Mouse (Mus musculus): Measurements from ENCODE around the gene Olfr748. TPM values are rescaled to one million over a fixed set of nuclear protein-coding genes. Genes with fewer than 3 reads are reported as not detected.
"Not testable (repeated sequence)": the region's sequence is repeated elsewhere in the genome, so short reads cannot be mapped to it uniquely, and the experiment has no call there.

The Olfr748 gene
- total RNA-seq (2014; fragmentation: Nextera tagmentation), result not detected in 2 replicates
- not detected in 2 replicates for total RNA-seq (2017)

GRCm38 (mm10) chr14:50707073-50707472, at the start of gene Olfr748:
TSS of gene Olfr748 (plus strand) at chr14:50707373.
- no peak for ATAC-seq (replicated peaks; ENCODE audit: poor library complexity, severe bottlenecking)

GRCm38 (mm10) chr14:50693106-50693505, 14.1 kb upstream of the Olfr748 start, which contains the start of gene Olfr747:
TSS of gene Olfr747 (minus strand) at chr14:50693206.
- no peak for ATAC-seq (replicated peaks; ENCODE audit: poor library complexity, severe bottlenecking)

GRCm38 (mm10) chr14:50719875-50720274, 12.7 kb downstream of the Olfr748 start:
- ATAC-seq (replicated peaks; ENCODE audit: poor library complexity, severe bottlenecking), result not testable (repeated sequence)

GRCm38 (mm10) chr14:50722371-50722770, 15.2 kb downstream of the Olfr748 start:
- not testable (repeated sequence) for ATAC-seq (replicated peaks; ENCODE audit: poor library complexity, severe bottlenecking)

DNA sequence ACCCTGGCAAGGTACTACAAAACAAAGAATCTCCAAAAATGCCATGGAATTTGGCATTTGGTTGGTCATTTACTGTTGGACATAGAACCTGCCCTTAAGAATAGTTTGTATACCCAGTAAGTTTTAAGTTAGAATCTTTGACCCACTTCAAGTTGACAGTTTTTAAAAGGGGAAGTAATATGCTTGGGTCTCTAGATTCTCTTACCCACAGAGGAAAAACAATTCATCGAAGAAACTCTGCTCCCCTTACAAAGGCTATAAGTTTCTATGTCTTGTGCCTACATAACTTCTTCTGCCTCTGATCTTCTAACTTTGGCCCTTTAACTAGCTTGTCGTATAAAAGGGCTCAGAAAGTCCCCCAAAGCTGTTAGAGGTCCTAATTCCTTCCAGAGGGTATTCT, 33.2 kb downstream of the Olfr748 start:
- ATAC-seq (replicated peaks; ENCODE audit: poor library complexity, severe bottlenecking), result no peak

DNA sequence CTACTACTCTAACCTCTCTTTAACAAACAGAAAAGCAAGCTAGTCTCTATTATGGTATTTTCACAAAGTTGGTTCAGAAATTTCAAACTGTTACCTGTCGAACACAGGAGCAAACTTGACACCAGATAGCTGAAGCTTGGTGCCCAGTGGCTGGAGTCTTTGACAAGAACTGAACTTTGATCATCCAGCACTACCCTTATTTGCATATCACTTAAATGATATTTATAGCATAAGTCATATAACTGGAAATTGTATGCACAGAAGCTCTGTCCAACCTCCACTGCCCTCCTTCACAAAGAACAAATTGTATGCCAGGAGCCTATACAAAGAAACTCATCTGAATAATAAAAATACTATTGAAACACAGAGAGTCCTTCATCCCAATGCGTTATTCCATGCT, 34.4 kb downstream of the Olfr748 start:
- no peak for ATAC-seq (replicated peaks; ENCODE audit: poor library complexity, severe bottlenecking)

DNA sequence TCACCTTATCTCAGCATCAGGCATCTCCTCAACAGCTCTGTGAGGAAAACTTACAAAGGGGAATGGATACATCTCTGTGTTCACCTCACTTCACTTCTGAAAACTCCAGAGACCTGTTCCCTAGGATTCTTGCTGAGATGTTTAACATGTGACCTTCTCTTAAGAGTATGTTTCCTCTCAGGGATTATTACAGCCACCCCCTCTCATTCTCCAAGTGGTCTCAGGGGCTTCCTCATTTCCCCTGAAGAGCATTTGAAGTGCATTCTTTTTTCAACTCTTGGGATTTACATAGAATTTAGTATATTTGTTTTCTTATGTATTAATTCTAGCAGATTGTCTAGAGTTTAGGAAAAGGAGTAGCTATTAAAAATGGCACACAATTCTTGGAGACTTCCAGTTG, 37.8 kb downstream of the Olfr748 start, which contains the start of gene Olfr749:
Olfr749 (minus strand) TSS at position 101 of the 400 bp plus-strand sequence.
- ATAC-seq (replicated peaks; ENCODE audit: poor library complexity, severe bottlenecking), result no peak

GRCm38 (mm10) chr14:50758416-50759085, 51.4 kb downstream of the Olfr748 start:
- ATAC-seq (replicated peaks; ENCODE audit: poor library complexity, severe bottlenecking), result no peak

Other genes with a start within 250 kb of the Olfr748 start
- gene Olfr741, start 234.6 kb upstream of the Olfr748 start, total RNA-seq (2014; fragmentation: Nextera tagmentation), result not detected in 2 replicates
- gene Olfr741, start 234.6 kb upstream of the Olfr748 start, total RNA-seq (2017), result not detected in 2 replicates
- gene Olfr742, start 203.8 kb upstream of the Olfr748 start, total RNA-seq (2014; fragmentation: Nextera tagmentation), result not detected in 2 replicates
- not detected in 2 replicates for gene Olfr742, start 203.8 kb upstream of the Olfr748 start, total RNA-seq (2017)
- gene Olfr743, start 185.5 kb upstream of the Olfr748 start, total RNA-seq (2014; fragmentation: Nextera tagmentation), result not detected in 2 replicates
- not detected in 2 replicates for gene Olfr743, start 185.5 kb upstream of the Olfr748 start, total RNA-seq (2017)
- not detected in 2 replicates for gene Olfr744, start 92.5 kb upstream of the Olfr748 start, total RNA-seq (2014; fragmentation: Nextera tagmentation)
- gene Olfr744, start 92.5 kb upstream of the Olfr748 start, total RNA-seq (2017), result not detected in 2 replicates
- not detected in 2 replicates for gene Olfr745, start 68.0 kb upstream of the Olfr748 start, total RNA-seq (2014; fragmentation: Nextera tagmentation)
- gene Olfr745, start 68.0 kb upstream of the Olfr748 start, total RNA-seq (2017), result not detected in 2 replicates
- gene Olfr746, start 60.3 kb upstream of the Olfr748 start, total RNA-seq (2014; fragmentation: Nextera tagmentation), result not detected in 2 replicates
- not detected in 2 replicates for gene Olfr746, start 60.3 kb upstream of the Olfr748 start, total RNA-seq (2017)
- gene Olfr747, start 14.2 kb upstream of the Olfr748 start, total RNA-seq (2014; fragmentation: Nextera tagmentation), result not detected in 2 replicates
- not detected in 2 replicates for gene Olfr747, start 14.2 kb upstream of the Olfr748 start, total RNA-seq (2017)
- not detected in 2 replicates for gene Olfr749, start 37.7 kb downstream of the Olfr748 start, total RNA-seq (2014; fragmentation: Nextera tagmentation)
- gene Olfr749, start 37.7 kb downstream of the Olfr748 start, total RNA-seq (2017), result not detected in 2 replicates
- gene Ttc5, start 78.1 kb downstream of the Olfr748 start, total RNA-seq (2014; fragmentation: Nextera tagmentation), result 43.2 and 47.1 TPM in 2 replicates
- 39.8 and 54.4 TPM in 2 replicates for gene Ttc5, start 78.1 kb downstream of the Olfr748 start, total RNA-seq (2017)
- not detected in 2 replicates for gene Ccnb1ip1, start 100.4 kb downstream of the Olfr748 start, total RNA-seq (2014; fragmentation: Nextera tagmentation)
- not detected in 2 replicates for gene Ccnb1ip1, start 100.4 kb downstream of the Olfr748 start, total RNA-seq (2017)
- gene Parp2, start 100.5 kb downstream of the Olfr748 start, total RNA-seq (2014; fragmentation: Nextera tagmentation), result 61.2 and 110 TPM in 2 replicates
- gene Parp2, start 100.5 kb downstream of the Olfr748 start, total RNA-seq (2017), result 85.2 and 92.3 TPM in 2 replicates
- 41.8 and 54.2 TPM in 2 replicates for gene Tep1, start 163.2 kb downstream of the Olfr748 start, total RNA-seq (2014; fragmentation: Nextera tagmentation)
- 17.4 and 21.1 TPM in 2 replicates for gene Tep1, start 163.2 kb downstream of the Olfr748 start, total RNA-seq (2017)
- 0.17 TPM in 1 of 2 replicates, not detected in the other for gene Klhl33, start 190.1 kb downstream of the Olfr748 start, total RNA-seq (2014; fragmentation: Nextera tagmentation)
- 0.10 and 0.73 TPM in 2 replicates for gene Klhl33, start 190.1 kb downstream of the Olfr748 start, total RNA-seq (2017)
- 77.5 and 111 TPM in 2 replicates for gene Osgep, start 217.5 kb downstream of the Olfr748 start, total RNA-seq (2014; fragmentation: Nextera tagmentation)
- 110 and 118 TPM in 2 replicates for gene Osgep, start 217.5 kb downstream of the Olfr748 start, total RNA-seq (2017)
- 214 and 260 TPM in 2 replicates for gene Apex1, start 217.6 kb downstream of the Olfr748 start, total RNA-seq (2014; fragmentation: Nextera tagmentation)
- 202 and 229 TPM in 2 replicates for gene Apex1, start 217.6 kb downstream of the Olfr748 start, total RNA-seq (2017)
- 48.4 and 72.7 TPM in 2 replicates for gene Pip4p1, start 223.5 kb downstream of the Olfr748 start, total RNA-seq (2014; fragmentation: Nextera tagmentation)
- gene Pip4p1, start 223.5 kb downstream of the Olfr748 start, total RNA-seq (2017), result 20.9 and 25.0 TPM in 2 replicates
- 179 and 257 TPM in 2 replicates for gene Pnp, start 223.7 kb downstream of the Olfr748 start, total RNA-seq (2014; fragmentation: Nextera tagmentation)
- 252 and 259 TPM in 2 replicates for gene Pnp, start 223.7 kb downstream of the Olfr748 start, total RNA-seq (2017)
- gene Gm49342, start 237.1 kb downstream of the Olfr748 start, total RNA-seq (2014; fragmentation: Nextera tagmentation), result not detected in 2 replicates
- gene Gm49342, start 237.1 kb downstream of the Olfr748 start, total RNA-seq (2017), result 68.4 TPM in 1 of 2 replicates, not detected in the other
- gene Pnp2, start 248.6 kb downstream of the Olfr748 start, total RNA-seq (2014; fragmentation: Nextera tagmentation), result 5.4 and 16.2 TPM in 2 replicates
- 4.3 and 5.3 TPM in 2 replicates for gene Pnp2, start 248.6 kb downstream of the Olfr748 start, total RNA-seq (2017)

Measured in granulocyte monocyte progenitor cell, adult 5-6 weeks (primary cell).